Mouse (Mus musculus): ENCODE measurements at regions not wholly inside any gene's neighbourhood (a gene's known extent, or its start where the extent isn't known, plus 50 kb on each side); places are given as distances from the start of the nearest gene placed in this dataset.

DNA sequence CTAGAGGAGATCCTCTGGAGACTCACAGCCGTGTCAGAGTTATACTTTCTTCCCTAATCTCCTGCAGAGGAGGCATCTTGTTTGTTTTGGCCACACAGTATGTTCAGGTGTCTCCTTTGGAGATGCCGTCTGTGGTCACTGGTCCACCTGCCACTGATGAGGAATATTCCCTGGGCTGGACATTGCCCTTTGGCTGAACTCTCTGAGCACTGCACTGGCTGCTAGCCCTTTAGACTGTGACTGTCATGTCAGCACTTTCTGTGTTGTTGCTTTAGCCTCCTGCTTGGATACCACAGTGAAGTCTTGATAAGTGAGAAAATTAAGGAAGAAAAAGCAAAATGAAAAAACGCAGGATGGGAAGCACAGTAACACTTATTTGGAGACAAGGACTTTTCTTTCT lies 124.5 kb upstream of the C9orf72 start:
- Histone ChIP-seq H3K27ac (no peak overlapping the region), H3K27me3 (ENCODE audit: control insufficient read depth, insufficient read depth, low read length) (no peaks in the 10 kb centered on the region), H3K36me3 (replicated peaks; ENCODE audit: control insufficient read depth, insufficient read depth, low read depth) (no peaks in the 10 kb centered on the region), H3K9ac (replicated peaks) (no peak overlapping the region), H3K4me1 (replicated peaks; ENCODE audit: control insufficient read depth in 2 of 2, insufficient read depth in 2 of 2, low read length in 1 of 2) (no peaks in the 10 kb centered on the region), H3K9me3 (ENCODE audit: control insufficient read depth, low read length) (no peaks in the 10 kb centered on the region), H3K4me2 (ENCODE audit: low read depth) (no peak overlapping the region), H3K4me3 (ENCODE audit: insufficient read depth in 1 of 2, low read depth in 2 of 2, low read length in 2 of 2) (no peak overlapping the region)
- no peak for DNase-seq (ENCODE audit: low read depth in 3 of 3, low spot score in 3 of 3)
- ATAC-seq (ENCODE audit: insufficient read depth) = no peak
- 55% methylated on average over 3 of the region's 3 CpGs for WGBS (ENCODE audit: insufficient replicate concordance)
- TF ChIP-seq CTCF (IDR thresholded peaks at IDR 0.05; ENCODE audit: low read depth) = no peak
- TF ChIP-seq EP300 (IDR thresholded peaks at IDR 0.05; ENCODE audit: low read depth) = no peak

DNA sequence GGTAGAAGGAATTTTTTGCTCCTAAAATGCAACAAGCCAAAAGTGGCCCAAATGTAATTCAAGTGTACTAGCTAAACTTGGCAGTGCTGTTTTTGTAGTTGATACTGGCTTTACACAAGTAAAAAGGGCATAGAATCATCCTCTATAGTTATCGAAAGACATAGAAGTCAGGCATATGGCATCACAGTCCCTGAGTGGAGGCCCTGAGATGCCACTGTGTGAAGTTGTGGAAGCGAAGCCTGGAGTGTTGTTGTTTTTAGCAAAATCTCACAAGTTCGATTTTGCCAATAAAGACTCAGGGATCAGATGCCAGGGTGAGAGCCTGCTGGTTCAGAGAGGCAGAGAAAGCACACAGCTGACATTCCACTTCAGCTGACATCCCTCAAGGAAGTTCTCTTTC lies 121.6 kb upstream of the C9orf72 start:
- Histone ChIP-seq H3K36me3 (replicated peaks; ENCODE audit: control insufficient read depth, insufficient read depth, low read depth) (no peaks in the 10 kb centered on the region), H3K27ac (no peak overlapping the region), H3K4me2 (ENCODE audit: low read depth) (no peak overlapping the region), H3K4me1 (replicated peaks; ENCODE audit: control insufficient read depth in 2 of 2, insufficient read depth in 2 of 2, low read length in 1 of 2) (no peaks in the 10 kb centered on the region), H3K27me3 (ENCODE audit: control insufficient read depth, insufficient read depth, low read length) (no peaks in the 10 kb centered on the region), H3K9me3 (ENCODE audit: control insufficient read depth, low read length) (no peaks in the 10 kb centered on the region), H3K4me3 (ENCODE audit: insufficient read depth in 1 of 2, low read depth in 2 of 2, low read length in 2 of 2) (no peak overlapping the region), H3K9ac (replicated peaks) (no peak overlapping the region)
- no peak for DNase-seq (ENCODE audit: low read depth in 3 of 3, low spot score in 3 of 3)
- no peak for ATAC-seq (ENCODE audit: insufficient read depth)
- TF ChIP-seq EP300 (IDR thresholded peaks at IDR 0.05; ENCODE audit: low read depth) (no peak), CTCF (IDR thresholded peaks at IDR 0.05; ENCODE audit: low read depth) (no peak)
- WGBS (ENCODE audit: insufficient replicate concordance) = 66% methylated on average over 3 of the region's 3 CpGs

DNA sequence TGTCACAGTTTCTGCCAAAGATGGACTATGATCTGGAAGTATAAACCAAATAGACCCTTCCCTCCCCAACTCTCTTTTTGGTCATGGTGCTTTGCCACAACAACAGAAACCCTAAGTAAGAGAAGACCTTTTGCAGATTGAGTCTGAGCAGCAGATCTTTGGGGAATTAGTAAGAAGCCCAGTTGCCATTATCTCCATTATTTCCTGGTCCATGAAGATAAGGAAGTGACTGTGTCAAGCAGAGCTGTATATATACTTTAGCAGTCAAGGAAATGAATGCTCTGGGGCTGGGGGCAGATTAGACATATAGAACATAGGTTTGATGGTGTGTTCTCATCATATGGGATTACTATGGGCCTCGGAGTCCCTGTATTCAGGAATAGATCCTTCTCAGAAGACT lies 117.8 kb upstream of the C9orf72 start:
- WGBS (ENCODE audit: insufficient replicate concordance) = 47% methylated on average over 1 of the region's 1 CpGs
- Histone ChIP-seq H3K4me2 (ENCODE audit: low read depth) (no peak overlapping the region), H3K27me3 (ENCODE audit: control insufficient read depth, insufficient read depth, low read length) (no peaks in the 10 kb centered on the region), H3K9me3 (ENCODE audit: control insufficient read depth, low read length) (no peaks in the 10 kb centered on the region), H3K9ac (replicated peaks) (no peak overlapping the region), H3K36me3 (replicated peaks; ENCODE audit: control insufficient read depth, insufficient read depth, low read depth) (no peaks in the 10 kb centered on the region), H3K4me3 (ENCODE audit: insufficient read depth in 1 of 2, low read depth in 2 of 2, low read length in 2 of 2) (no peak overlapping the region), H3K27ac (no peak overlapping the region), H3K4me1 (replicated peaks; ENCODE audit: control insufficient read depth in 2 of 2, insufficient read depth in 2 of 2, low read length in 1 of 2) (no peaks in the 10 kb centered on the region)
- no peak for ATAC-seq (ENCODE audit: insufficient read depth)
- TF ChIP-seq EP300 (IDR thresholded peaks at IDR 0.05; ENCODE audit: low read depth) = no peak
- TF ChIP-seq CTCF (IDR thresholded peaks at IDR 0.05; ENCODE audit: low read depth) = no peak
- DNase-seq (ENCODE audit: low read depth in 3 of 3, low spot score in 3 of 3) = no peak

DNA sequence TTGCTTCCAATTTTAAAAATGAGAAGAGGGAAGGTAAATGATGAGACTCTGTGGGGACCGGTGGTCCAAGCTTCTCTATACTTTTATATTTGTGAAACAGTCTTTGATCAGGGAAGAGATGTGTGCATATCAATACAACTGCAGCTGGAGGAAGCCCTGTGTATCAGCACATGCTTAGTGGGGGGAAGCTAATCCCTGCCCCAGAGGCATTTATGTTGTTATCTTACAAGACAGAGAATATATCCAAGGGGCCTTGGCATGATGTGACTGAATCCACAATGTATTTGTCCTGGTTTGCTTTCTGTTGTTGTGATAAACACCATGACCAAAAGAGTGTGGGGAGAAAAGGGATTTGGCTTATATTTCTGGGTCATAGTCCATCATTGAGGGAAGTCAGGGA lies 105.2 kb upstream of the C9orf72 start:
- Histone ChIP-seq H3K9ac (replicated peaks) (no peak overlapping the region), H3K27me3 (ENCODE audit: control insufficient read depth, insufficient read depth, low read length) (no peaks in the 10 kb centered on the region), H3K27ac (no peak overlapping the region), H3K4me1 (replicated peaks; ENCODE audit: control insufficient read depth in 2 of 2, insufficient read depth in 2 of 2, low read length in 1 of 2) (peaks cover 3 to 4% of the 10 kb centered on the region in 2 experiments; a peak in 2 of 4 replicates), H3K4me3 (ENCODE audit: insufficient read depth in 1 of 2, low read depth in 2 of 2, low read length in 2 of 2) (no peak overlapping the region), H3K4me2 (ENCODE audit: low read depth) (no peak overlapping the region), H3K9me3 (ENCODE audit: control insufficient read depth, low read length) (no peaks in the 10 kb centered on the region), H3K36me3 (replicated peaks; ENCODE audit: control insufficient read depth, insufficient read depth, low read depth) (no peaks in the 10 kb centered on the region)
- 51% methylated on average over 1 of the region's 1 CpGs for WGBS (ENCODE audit: insufficient replicate concordance)
- TF ChIP-seq EP300 (IDR thresholded peaks at IDR 0.05; ENCODE audit: low read depth) (peak; percentile 58), CTCF (IDR thresholded peaks at IDR 0.05; ENCODE audit: low read depth) (no peak)
- DNase-seq (ENCODE audit: low read depth in 3 of 3, low spot score in 3 of 3) = no peak
- ATAC-seq (ENCODE audit: insufficient read depth) = peak; percentile 68

DNA sequence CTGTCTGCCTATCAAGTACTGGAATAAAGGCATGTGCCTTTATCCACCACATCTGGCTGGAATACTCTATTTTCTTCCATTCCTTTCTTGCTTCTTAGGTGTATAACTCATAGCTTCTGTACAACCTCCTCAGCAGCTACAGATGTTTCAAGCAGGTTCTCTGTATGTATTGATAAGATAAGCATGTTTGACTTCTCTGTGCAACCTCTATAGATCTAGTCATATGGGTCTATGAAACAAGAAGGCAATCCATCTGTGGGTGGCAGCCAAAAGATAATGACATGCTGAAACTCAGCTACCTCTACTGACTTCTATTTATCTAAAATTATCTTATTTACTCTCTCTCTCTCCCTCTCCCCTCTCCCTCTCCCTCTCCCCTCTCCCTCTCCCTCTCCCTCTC lies 99.3 kb upstream of the C9orf72 start:
- TF ChIP-seq EP300 (IDR thresholded peaks at IDR 0.05; ENCODE audit: low read depth) = peak; percentile 73
- TF ChIP-seq CTCF (IDR thresholded peaks at IDR 0.05; ENCODE audit: low read depth) = no peak
- no peak overlapping the region for H3K4me2 ChIP-seq (ENCODE audit: low read depth)

More for the DNA sequence above, 99.3 kb upstream of the C9orf72 start:
- Histone ChIP-seq H3K36me3 (replicated peaks; ENCODE audit: control insufficient read depth, insufficient read depth, low read depth) (no peaks in the 10 kb centered on the region), H3K4me1 (replicated peaks; ENCODE audit: control insufficient read depth in 2 of 2, insufficient read depth in 2 of 2, low read length in 1 of 2) (peaks cover 5 to 13% of the 10 kb centered on the region in 2 experiments; a peak in 3 of 4 replicates), H3K9ac (replicated peaks) (no peak overlapping the region), H3K9me3 (ENCODE audit: control insufficient read depth, low read length) (no peaks in the 10 kb centered on the region), H3K27me3 (ENCODE audit: control insufficient read depth, insufficient read depth, low read length) (no peaks in the 10 kb centered on the region), H3K27ac (no peak overlapping the region), H3K4me3 (ENCODE audit: insufficient read depth in 1 of 2, low read depth in 2 of 2, low read length in 2 of 2) (no peak overlapping the region)
- DNase-seq (ENCODE audit: low read depth in 3 of 3, low spot score in 3 of 3) = peak; percentile 16 to 24 (median 20)
- peak; percentile 93 for ATAC-seq (ENCODE audit: insufficient read depth)
